Mouse (Mus musculus) liver, embryonic 12.5 days (tissue): ENCODE measurements around the gene Gbgt1. TPM values are rescaled to one million over a fixed set of nuclear protein-coding genes. Genes with fewer than 3 reads are reported as not detected.

Experiments
- ATAC-seq: fragments of 200-750 bp; cut with Nextera tagmentation; 2 replicates; pipeline ENCODE4 v1.8.0; 2017; ENCODE audit warnings: moderate number of reproducible peaks, mild to moderate bottlenecking, moderate library complexity
- H3K27ac ChIP-seq: fragments of 300-500 bp; sonication (generic); 2 replicates; pipeline ENCODE4 v1.5.1; 2016; ENCODE audit warnings: mild to moderate bottlenecking
- H3K27me3 ChIP-seq: fragments of 300-500 bp; sonication (generic); replicated peaks from 2 replicates; pipeline ENCODE4 v1.6.1; 2016; ENCODE audit warnings: mild to moderate bottlenecking, moderate library complexity
- H3K36me3 ChIP-seq: fragments of 300-500 bp; sonication (generic); 2 replicates; pipeline ENCODE4 v1.6.1; 2016; ENCODE audit warnings: mild to moderate bottlenecking, moderate library complexity
- H3K4me1 ChIP-seq: fragments of 300-500 bp; sonication (generic); 2 replicates; pipeline ENCODE4 v1.6.1; 2016
- H3K4me2 ChIP-seq: fragments of 300-500 bp; sonication (generic); 2 replicates; pipeline ENCODE4 v1.6.1; 2016; ENCODE audit warnings: mild to moderate bottlenecking, moderate library complexity
- H3K4me3 ChIP-seq: fragments of 300-500 bp; sonication (generic); 2 replicates; pipeline ENCODE4 v1.5.1; 2016; ENCODE audit warnings: mild to moderate bottlenecking, moderate library complexity
- H3K9ac ChIP-seq: fragments of 300-500 bp; sonication (generic); 2 replicates; pipeline ENCODE4 v1.6.1; 2016; ENCODE audit warnings: mild to moderate bottlenecking, moderate library complexity
- H3K9me3 ChIP-seq: fragments of 300-500 bp; sonication (generic); replicated peaks from 2 replicates; pipeline ENCODE4 v1.6.1; 2016; ENCODE audit warnings: mild to moderate bottlenecking, moderate library complexity
- WGBS: fragments of 180-500 bp; shearing (Covaris S2); methylation state at CpG from one replicate; pipeline ENCODE4 v1.1.7; 2016; ENCODE audit not compliant: insufficient replicate concordance; 5-methylcytosine and 5-hydroxymethylcytosine counted together
- polyA plus RNA-seq: library from polyadenylated mRNA; unstranded; fragments of >200 nt; fragmentation: Nextera tagmentation; extraction: Ambion mirVana; gene quantifications from 2 replicates; pipeline ENCODE4 v1.2.1, GENCODE M21; 2016

Gbgt1 gene
- polyA plus RNA-seq, 1 experiment from 2014 or later: 0.39 TPM

DNA sequence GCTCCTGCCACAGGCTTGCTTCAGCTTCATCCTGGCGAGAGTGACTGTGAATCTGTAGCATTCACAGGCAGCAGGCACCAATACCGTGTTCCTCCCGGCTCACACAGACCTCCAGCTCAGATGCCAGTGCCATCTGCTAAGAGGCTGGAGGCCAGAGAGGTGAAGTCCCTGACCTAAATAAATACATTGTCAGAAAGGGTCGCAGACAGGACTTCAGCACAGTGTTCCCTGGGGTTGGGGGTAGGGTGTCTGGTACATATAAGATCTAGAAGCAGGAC is 38.5 kb downstream of the Gbgt1 start:
- peaks cover 31% of the 10 kb centered on the region for H3K4me1 ChIP-seq
- H3K4me3 ChIP-seq: no peak overlapping the region
- H3K4me2 ChIP-seq: 0 out of 2 replicates have a peak overlapping the region, but pooled peaks have one; percentile 2
- peak overlapping the region; percentile 16; the same call in 1 of the 2 replicates for H3K27ac ChIP-seq
- no peaks in the 10 kb centered on the region for H3K36me3 ChIP-seq
- 54% methylated on average over 4 of the region's 4 CpGs for WGBS
- peaks cover 27% of the 10 kb centered on the region for H3K27me3 ChIP-seq
- H3K9ac ChIP-seq: no peak overlapping the region
- H3K9me3 ChIP-seq: no peaks in the 10 kb centered on the region
- ATAC-seq: no peak

DNA sequence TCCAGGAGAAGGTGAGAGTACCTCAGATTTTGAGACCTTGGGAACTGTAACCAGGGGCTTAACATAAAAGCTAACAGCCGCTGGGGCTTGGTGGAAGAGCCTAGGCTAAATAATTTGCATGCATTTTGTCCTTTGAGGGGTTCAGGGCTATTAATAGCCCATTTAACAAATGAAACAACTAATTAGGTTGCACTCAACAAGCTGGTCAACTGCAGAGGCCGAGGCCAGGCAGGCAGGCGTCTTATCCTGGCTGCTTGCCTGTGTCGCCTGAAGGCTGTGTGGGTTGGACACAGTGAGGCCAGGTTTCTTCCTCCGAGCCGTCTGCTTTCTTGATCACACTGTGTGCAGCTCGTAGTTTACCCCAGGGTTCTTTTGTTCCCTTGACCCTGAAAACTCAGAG is 39.0 kb downstream of the Gbgt1 start:
- Histone ChIP-seq H3K4me3 (no peak overlapping the region), H3K27ac (no peak overlapping the region)

GRCm38 (mm10) chr2:28536166-28536565 is 39.5 kb downstream of the Gbgt1 start:
- Histone ChIP-seq H3K9ac (no peak overlapping the region), H3K4me1 (peaks cover 37% of the 10 kb centered on the region), H3K4me2 (no peak overlapping the region), H3K4me3 (no peak overlapping the region), H3K36me3 (no peaks in the 10 kb centered on the region), H3K9me3 (no peaks in the 10 kb centered on the region), H3K27me3 (peaks cover 27% of the 10 kb centered on the region), H3K27ac (no peak overlapping the region)
- 36% methylated on average over 4 of the region's 4 CpGs for WGBS
- ATAC-seq: no peak

More for the DNA sequence above, 39.0 kb downstream of the Gbgt1 start:
- Histone ChIP-seq H3K36me3 (no peaks in the 10 kb centered on the region), H3K4me1 (peaks cover 35% of the 10 kb centered on the region), H3K27me3 (peaks cover 27% of the 10 kb centered on the region), H3K4me2 (no peak overlapping the region), H3K9me3 (no peaks in the 10 kb centered on the region), H3K9ac (no peak overlapping the region)
- ATAC-seq: no peak
- WGBS: 61% methylated on average over 7 of the region's 7 CpGs

DNA sequence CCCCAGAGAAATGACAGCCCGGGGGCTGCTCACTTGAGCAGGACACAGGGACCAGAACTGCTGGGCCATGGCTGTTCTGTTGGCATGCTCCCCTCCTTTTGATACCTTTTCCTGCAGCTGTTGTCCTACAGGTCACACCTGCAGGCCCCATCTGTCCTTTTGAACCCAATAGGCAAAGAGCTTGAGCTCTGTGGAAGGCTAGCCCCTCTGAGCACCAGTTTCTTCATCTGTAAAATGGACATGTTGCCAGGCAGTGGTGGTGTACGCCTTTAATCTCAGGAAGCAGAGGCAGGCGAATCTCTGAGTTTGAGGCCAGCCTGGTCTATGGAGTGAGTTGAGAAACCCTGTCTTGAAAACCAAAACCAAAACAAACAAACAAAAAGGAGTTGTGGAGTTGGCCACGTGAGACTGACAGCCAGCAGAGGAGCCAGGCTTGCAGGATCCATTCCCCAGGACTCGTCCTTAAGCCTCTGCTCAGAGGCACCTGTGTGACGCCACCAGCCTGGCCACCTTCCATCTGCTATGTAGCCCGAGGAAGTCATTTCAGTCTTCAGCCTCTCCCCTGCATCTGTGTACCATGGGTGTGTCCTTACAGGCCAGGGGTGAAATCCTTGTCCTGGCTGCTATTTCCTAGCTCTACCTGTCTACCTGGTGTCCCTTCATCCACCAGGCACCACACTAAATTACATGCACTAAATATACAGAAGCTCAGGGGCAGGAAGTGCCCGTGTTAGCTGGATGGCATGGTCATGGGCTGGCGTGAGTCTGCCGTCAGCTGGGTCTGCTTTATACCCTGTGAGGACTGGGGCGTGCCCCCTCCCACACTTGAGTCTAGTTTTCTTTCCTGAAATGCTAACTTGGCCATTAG is 40.3 kb downstream of the Gbgt1 start:
- Histone ChIP-seq H3K27ac (no peak overlapping the region), H3K36me3 (no peaks in the 10 kb centered on the region), H3K27me3 (peaks cover 27% of the 10 kb centered on the region), H3K4me2 (no peak overlapping the region), H3K4me1 (peaks cover 37% of the 10 kb centered on the region), H3K4me3 (no peak overlapping the region), H3K9me3 (no peaks in the 10 kb centered on the region), H3K9ac (no peak overlapping the region)
- WGBS: 61% methylated on average over 11 of the region's 11 CpGs
- no peak for ATAC-seq

DNA sequence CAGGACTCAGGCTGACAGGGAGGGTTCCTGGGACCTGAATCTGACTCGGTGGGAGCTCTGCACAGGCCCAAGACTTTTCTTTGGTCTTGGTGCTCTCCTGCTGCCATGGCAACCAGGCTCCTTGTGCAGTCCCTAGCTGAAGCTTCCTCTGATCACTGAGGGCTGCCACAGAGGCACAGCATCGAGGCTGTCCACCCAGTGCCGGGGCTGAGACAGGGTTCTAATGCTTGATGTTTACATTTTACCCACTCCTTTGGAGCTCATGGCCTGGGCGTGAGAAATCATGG is 40.9 kb downstream of the Gbgt1 start:
- Histone ChIP-seq H3K4me1 (peaks cover 33% of the 10 kb centered on the region), H3K9ac (no peak overlapping the region), H3K27ac (no peak overlapping the region), H3K27me3 (peaks cover 27% of the 10 kb centered on the region), H3K36me3 (no peaks in the 10 kb centered on the region), H3K4me2 (no peak overlapping the region), H3K4me3 (no peak overlapping the region), H3K9me3 (no peaks in the 10 kb centered on the region)
- WGBS: 39% methylated on average over 4 of the region's 4 CpGs
- ATAC-seq: no peak

DNA sequence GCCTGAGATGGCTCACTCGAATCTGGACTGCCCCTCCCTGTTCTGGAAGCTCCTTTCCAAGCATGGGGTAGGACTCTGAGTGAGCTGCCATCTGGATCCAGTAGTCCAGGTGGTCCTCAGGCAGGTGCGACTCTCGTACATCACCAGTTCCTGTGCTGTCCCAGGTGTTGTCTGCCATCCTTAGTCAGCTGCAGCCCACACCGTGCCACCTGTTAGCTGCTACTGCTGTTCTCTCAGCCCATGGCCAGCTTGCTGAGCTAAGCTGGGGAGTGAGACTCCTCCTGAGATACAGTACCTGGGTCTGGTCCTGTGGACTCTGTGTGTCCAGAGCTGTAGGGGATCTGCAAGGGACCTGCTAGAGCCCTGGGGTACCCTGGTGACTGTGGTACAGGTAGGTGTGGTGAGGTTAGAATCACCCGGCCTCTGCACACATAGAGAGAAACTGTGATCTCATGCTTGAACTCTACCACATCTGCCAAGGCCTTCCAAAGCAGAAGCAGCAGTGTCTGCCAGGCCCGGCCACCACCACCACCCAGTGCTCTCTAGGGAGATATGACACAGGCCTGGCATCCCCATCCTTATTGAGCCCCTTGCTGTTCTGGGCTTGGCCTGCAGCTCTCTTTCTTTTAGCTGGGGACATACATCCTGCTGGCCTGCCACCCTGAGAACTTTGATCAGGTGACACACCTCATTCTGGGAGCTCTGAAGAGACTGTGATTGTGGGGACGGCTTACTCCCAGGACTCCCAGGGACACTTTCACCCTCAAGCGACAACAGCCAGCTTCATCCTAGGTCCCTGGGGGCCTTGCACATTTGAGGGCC is 41.5 kb downstream of the Gbgt1 start:
- Histone ChIP-seq H3K27ac (no peak overlapping the region), H3K4me2 (no peak overlapping the region), H3K4me3 (no peak overlapping the region), H3K9ac (no peak overlapping the region), H3K9me3 (no peaks in the 10 kb centered on the region), H3K4me1 (peaks cover 27% of the 10 kb centered on the region), H3K27me3 (peaks cover 26% of the 10 kb centered on the region), H3K36me3 (no peaks in the 10 kb centered on the region)
- WGBS: 74% methylated on average over 8 of the region's 8 CpGs
- ATAC-seq: no peak

GRCm38 (mm10) chr2:28538817-28539128 is 42.1 kb downstream of the Gbgt1 start:
- ATAC-seq: no peak
- Histone ChIP-seq H3K9ac (no peak overlapping the region), H3K36me3 (no peaks in the 10 kb centered on the region), H3K27ac (no peak overlapping the region), H3K9me3 (no peaks in the 10 kb centered on the region), H3K4me3 (no peak overlapping the region), H3K4me1 (peaks cover 21% of the 10 kb centered on the region), H3K27me3 (peaks cover 20% of the 10 kb centered on the region), H3K4me2 (no peak overlapping the region)
- 36% methylated on average over 1 of the region's 1 CpGs for WGBS

DNA sequence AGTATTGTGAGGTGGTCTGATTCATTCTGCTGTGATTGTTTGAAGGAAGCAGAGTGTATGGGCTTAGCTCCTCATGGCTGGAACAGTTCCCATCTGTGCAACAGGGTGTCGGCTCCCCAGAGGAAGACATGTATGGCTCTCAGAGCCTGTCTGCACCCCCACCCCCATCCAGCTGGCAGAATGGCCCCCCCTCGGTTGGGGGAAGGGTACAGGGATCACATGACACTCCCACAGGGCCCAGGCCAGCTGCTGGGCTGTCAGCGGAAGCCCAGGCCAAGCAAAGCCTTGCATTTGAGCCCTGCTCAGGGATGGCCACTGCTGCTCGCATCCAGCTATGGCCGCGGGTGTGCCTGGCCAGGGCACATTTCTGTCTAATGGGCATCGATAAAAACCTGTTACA is 42.5 kb downstream of the Gbgt1 start:
- Histone ChIP-seq H3K4me2 (no peak overlapping the region), H3K27ac (no peak overlapping the region), H3K4me1 (peaks cover 18% of the 10 kb centered on the region), H3K36me3 (no peaks in the 10 kb centered on the region), H3K9me3 (no peaks in the 10 kb centered on the region), H3K4me3 (no peak overlapping the region), H3K27me3 (peaks cover 16% of the 10 kb centered on the region), H3K9ac (no peak overlapping the region)
- WGBS: 54% methylated on average over 7 of the region's 7 CpGs
- no peak for ATAC-seq

GRCm38 (mm10) chr2:28539949-28540348 is 43.3 kb downstream of the Gbgt1 start:
- Histone ChIP-seq H3K4me2 (no peak overlapping the region), H3K9ac (no peak overlapping the region), H3K9me3 (no peaks in the 10 kb centered on the region), H3K27ac (no peak overlapping the region), H3K36me3 (no peaks in the 10 kb centered on the region), H3K27me3 (peaks cover 8% of the 10 kb centered on the region; the same call in 1 of the 2 replicates), H3K4me3 (no peak overlapping the region), H3K4me1 (peaks cover 18% of the 10 kb centered on the region)
- 19% methylated on average over 2 of the region's 2 CpGs for WGBS
- ATAC-seq: no peak

DNA sequence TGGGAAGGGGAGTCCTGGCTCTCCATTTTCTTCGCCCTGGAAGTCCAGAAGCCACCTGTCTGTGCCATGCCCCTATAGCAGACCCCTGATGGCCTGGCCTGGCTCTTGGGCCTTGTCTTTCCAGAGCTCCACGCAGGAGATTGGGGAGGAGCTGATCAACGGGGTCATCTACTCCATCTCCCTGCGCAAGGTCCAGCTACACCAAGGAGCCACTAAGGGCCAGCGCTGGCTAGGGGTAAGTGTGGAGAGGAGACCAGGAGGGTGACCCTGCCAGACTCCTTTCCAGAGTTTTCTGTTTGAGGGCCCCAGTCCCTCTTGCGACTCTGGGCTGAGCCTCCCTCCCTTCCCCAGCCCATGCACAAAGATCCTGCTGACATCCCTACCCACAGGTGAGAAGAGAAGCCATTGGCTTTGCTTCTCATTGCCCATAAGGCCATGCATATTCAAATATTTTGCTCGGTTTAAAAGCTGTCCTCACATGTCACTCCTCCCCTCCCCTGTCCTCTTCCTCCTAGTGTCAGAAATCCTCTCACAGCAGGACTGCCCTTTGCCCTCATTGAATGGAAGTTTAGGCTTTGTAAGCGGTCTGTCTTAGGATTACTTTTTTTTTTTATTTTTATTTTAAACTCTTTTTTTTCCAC is 44.0 kb downstream of the Gbgt1 start:
- H3K4me2 ChIP-seq: no peak overlapping the region
- 0 out of 2 replicates have a peak, but pooled peaks cover 2% of the 10 kb centered on the region for H3K27me3 ChIP-seq
- no peak overlapping the region for H3K4me3 ChIP-seq
- H3K27ac ChIP-seq: no peak overlapping the region
- H3K4me1 ChIP-seq: peaks cover 18% of the 10 kb centered on the region
- no peaks in the 10 kb centered on the region for H3K9me3 ChIP-seq
- no peaks in the 10 kb centered on the region for H3K36me3 ChIP-seq
- H3K9ac ChIP-seq: no peak overlapping the region
- 62% methylated on average over 8 of the region's 8 CpGs for WGBS
- ATAC-seq: no peak

- peaks cover 18% of the 10 kb centered on the region for H3K4me1 ChIP-seq
- 81% methylated on average over 8 of the region's 8 CpGs for WGBS
- H3K36me3 ChIP-seq: peaks cover 6% of the 10 kb centered on the region
- ATAC-seq: no peak
- no peak overlapping the region for H3K9ac ChIP-seq
- H3K27ac ChIP-seq: no peak overlapping the region
- no peak overlapping the region for H3K4me2 ChIP-seq
- no peaks in the 10 kb centered on the region for H3K9me3 ChIP-seq
- no peak overlapping the region for H3K4me3 ChIP-seq
- H3K27me3 ChIP-seq: no peaks in the 10 kb centered on the region
These were observed 47.2 kb downstream of the Gbgt1 start for GRCm38 (mm10) chr2:28543894-28544293.

- H3K4me3 ChIP-seq: no peak overlapping the region
- no peak overlapping the region for H3K27ac ChIP-seq
- H3K27me3 ChIP-seq: no peaks in the 10 kb centered on the region
- H3K4me2 ChIP-seq: no peak overlapping the region
- no peak overlapping the region for H3K9ac ChIP-seq
- peaks cover 11% of the 10 kb centered on the region for H3K36me3 ChIP-seq
- ATAC-seq: no peak
- H3K9me3 ChIP-seq: no peaks in the 10 kb centered on the region
- H3K4me1 ChIP-seq: no peaks in the 10 kb centered on the region
These were observed 49.3 kb downstream of the Gbgt1 start for GRCm38 (mm10) chr2:28545976-28546375.
